Mouse (Mus musculus): ENCODE data around the gene Pcsk4. TPM values are rescaled to one million over a fixed set of nuclear protein-coding genes. Genes with fewer than 3 reads are reported as not detected.

Pcsk4 gene
- under 1 TPM; 0.78 to 0.97 TPM for total RNA-seq (2021)
- long read RNA-seq, experiment 1, partial matches to known transcripts = 1 of 1 reads
- long read RNA-seq, experiment 1, other reads (novel, unspliced or antisense) = 0 of 1 reads
- long read RNA-seq, experiment 2, partial matches to known transcripts = 0 of 1 reads
- long read RNA-seq, experiment 2, other reads (novel, unspliced or antisense) = 1 of 1 reads

DNA sequence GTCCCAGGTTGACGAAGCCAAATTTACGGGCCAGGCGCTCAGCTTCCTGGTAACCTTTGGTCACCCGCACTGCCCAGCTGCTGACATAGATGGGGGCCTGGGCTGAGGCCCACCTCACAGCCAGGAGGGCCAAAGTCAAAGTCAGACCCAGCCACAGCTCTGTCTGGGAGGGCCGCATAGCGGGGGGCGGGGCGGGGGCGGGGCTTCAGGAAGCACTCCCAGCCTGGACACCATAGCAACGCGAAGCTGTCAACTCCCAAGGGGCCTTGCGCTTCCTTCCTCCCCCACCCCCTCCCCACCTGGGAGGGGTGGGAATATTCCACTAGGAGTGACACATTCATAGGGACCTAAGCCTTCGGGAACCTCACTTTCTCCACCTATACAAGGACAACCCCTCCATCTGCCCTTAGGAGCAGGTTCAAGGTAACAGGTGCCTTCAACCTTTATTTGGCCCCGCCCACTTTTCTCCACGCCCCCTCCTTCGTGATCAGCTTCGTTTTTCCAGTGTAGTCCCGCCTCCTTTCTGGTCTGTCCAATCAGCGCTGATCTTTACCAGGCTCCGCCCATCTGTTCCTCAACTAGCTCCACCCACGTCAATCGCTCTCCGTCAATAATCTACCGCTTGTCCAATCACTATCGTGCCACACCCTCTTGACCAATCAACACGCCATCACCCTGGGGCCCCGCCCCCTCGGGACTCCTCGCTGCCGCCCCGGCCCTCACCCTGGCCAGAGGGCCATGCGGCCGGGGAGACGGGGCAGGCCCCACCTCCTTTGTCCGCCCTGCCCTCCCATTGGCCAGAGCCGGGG lies at the start of gene Pcsk4, which contains the start of gene Reep6:
Gene Pcsk4 (minus strand): TSS at position 226 of the 809 bp plus-strand sequence.
Gene Reep6 (plus strand): TSS at position 681 of the 809 bp plus-strand sequence.
- DNase-seq (ENCODE audit: low spot score) = peak; percentile 97

DNA sequence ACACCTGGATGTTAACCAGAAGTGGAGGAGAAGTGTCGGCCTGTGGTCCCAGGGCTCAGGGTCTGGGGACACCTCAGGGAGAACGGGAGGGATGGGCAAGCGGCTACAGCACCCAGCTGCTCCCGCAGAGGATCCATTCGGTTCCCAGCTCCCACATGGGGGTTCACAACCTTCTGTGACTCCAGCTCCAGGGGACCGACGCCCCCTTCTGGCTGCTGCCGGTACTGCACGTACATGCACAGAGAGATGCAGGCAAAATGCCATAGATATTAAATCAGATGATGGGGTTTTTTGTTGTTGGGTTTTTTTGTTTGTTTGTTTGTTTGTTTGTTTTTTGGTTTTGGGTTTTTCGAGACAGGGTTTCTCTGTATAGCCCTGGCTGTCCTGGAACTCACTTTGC lies 48.4 kb upstream of the Pcsk4 start:
- DNase-seq (ENCODE audit: low spot score) = no peak

DNA sequence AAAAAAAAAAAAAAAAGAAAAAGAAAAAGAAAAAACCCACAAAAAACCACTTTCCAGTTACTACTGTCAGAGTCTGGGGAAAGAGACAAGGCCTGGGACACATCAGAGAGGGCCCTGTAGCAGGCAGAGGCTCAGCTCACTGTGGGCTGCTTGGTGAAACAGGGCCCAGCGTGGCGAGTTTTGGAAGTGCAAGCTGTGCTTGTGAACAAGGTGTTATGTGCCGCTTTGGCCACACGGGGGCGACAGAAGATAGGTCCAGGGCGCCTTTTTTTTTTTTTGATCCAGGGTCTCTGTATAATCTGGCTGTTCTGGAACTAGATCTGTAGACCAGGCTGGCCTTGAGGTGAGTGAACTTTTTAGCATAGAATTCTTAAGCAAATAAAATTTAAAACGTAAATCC lies 46.9 kb upstream of the Pcsk4 start:
- DNase-seq (ENCODE audit: low spot score) = peak; percentile 92

DNA sequence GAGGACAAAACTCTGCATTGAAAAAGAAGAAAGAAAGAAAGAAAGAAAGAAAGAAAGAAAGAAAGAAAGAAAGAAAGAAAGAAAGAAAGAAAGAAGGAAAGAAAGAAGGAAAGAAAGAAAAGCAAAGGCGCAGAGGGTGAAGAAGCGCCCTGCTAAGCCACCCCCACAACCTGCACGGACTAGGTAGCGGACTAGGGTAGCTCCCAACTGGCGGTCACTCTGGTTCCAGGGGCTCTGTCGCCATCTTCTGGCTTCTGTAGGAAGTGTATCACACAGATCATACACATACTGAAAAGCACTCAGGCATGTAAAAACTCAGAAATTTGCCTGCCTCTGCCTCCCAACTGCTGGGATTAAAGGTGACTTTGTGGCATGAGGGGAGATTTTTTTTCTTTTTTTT lies 44.8 kb upstream of the Pcsk4 start:
- peak; percentile 79 for DNase-seq (ENCODE audit: low spot score)

DNA sequence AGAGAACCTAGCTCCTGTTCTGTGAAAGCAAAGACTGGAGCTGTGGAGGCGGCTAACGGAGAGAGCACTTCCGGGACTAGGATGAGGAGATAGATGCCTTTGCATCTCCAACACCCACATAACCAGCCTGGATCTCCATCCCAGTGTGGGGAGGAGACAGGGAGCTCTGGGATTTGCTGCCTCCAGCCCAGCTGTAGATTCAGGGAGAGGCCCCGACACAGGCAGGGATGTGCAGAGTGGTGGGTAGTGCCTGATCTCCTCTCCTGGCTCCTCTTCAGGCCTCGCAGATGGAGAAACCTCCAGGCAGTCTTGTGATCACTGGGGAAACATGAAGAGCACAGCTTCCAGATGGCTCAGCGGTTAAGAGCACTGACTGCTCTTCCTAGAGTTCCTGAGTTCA lies 43.4 kb upstream of the Pcsk4 start:
- no peak for DNase-seq (ENCODE audit: low spot score)

DNA sequence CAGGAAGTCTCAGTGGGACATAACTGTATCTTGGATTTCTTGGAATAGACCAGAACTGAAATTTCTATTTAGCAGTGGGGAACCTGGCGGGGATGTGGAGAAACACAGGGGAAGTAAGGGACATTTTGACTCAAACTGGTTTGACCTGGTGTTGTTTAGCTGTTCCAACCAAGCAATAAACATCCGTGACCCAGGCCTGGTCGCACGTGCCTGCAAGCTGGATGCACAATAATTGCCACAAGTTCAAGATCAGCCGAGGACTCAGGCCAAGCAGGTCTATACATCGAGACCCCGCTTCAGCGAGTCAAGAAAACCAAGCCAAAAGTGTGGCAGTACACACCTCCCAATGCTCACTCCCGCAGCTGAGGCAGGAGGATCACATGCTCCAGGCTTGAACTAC lies 42.7 kb upstream of the Pcsk4 start:
- DNase-seq (ENCODE audit: low spot score) = no peak

DNA sequence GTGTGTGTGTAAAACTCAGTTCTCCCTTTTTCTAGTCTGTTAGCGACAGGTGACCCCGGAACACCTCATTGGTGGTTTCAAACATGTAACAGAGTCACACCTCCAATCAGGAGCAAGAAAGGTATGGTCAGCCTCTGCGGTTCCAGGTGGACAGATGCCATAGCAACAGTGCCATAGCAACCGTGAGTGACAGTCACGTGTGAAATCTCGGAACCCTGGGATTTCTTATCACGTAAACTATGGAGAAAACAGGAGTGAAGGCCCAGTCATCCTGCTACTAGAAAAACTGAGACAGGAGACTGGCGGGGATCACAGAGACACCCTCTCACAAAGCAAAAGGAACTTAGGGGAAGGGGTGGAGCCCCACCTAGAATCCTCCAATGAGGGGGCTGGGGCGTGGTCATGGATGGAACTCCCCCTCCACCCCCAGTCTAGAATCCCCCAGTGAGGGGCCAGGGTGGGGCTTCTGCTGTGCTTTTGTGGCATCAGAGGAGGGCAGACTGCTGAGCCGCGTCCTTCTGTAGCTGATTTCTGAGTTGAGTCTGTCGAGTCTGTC lies 42.2 kb upstream of the Pcsk4 start:
- DNase-seq (ENCODE audit: low spot score) = no peak

DNA sequence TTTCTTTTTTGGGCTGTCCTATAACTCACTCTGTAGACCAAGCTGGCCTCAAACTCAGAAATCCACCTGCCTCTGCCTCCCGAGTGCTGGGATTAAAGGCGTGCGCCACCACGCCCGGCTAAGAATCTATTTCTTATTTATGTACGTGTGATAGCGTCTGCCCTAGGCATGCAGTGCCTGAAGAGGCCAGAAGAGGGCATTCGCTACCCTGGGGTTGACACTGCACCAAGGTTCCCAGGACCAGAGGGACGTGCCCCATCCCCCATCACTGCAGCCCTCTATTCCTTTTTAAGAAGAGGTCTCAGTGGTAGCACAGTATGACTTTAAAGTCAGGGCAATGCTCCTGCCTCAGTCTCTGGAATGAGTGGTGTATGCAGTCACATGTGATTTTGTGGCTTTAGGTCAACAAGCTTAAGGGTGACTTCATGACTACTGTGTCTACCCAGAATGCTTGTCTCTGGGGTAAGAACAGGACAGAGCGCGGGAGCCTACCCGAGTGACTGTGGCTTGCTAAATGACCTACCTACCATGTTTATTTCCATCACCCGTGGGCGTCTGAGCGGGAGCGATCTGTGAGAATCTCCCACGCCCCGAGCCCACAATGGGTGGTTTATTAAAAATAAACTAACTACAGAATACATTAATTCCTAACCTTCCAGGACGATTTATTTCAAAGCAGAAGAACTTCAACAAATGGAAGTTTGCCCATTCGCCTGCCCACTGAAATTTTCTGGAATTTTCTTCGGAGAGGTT lies 40.9 kb upstream of the Pcsk4 start:
- no peak for DNase-seq (ENCODE audit: low spot score)

DNA sequence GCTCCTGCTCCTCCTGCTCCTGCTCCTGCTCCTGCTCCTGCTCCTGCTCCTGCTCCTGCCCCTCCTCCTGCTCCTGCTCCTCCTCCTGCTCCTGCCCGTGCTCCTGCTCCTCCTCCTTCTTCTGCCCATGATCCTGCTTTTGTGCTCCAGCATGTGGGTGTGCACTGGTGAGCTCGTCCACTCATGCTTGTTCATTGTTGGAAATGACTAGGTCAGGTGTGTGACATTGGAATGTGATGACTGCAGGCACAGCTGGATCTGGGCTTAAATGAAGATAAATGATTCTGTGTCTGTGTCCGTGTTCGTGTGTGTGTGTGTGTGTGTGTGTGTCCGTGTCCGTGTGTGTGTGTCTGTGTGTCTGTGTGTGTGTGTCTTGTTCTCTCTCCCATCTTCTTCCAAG lies 39.1 kb upstream of the Pcsk4 start:
- no peak for DNase-seq (ENCODE audit: low spot score)

DNA sequence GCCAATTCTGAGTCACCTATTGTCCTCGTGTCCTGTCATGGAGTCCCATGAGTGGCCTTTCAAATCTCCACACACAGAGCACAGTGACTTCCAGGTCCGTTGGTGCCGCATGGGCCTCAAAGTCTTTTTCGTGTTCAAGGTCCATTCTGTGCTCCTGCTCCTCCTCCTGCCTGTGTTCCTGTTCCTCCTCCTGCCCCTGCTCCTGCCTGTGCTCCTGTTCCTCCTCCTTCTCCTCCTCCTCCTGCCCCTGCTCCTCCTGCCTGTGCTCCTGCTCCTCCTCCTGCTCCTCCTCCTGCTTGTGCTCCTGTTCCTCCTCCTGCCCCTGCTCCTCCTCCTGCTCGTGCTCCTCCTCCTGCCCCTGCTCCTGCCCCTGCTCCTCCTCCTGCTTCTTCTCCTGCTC lies 38.7 kb upstream of the Pcsk4 start:
- DNase-seq (ENCODE audit: low spot score) = no peak

DNA sequence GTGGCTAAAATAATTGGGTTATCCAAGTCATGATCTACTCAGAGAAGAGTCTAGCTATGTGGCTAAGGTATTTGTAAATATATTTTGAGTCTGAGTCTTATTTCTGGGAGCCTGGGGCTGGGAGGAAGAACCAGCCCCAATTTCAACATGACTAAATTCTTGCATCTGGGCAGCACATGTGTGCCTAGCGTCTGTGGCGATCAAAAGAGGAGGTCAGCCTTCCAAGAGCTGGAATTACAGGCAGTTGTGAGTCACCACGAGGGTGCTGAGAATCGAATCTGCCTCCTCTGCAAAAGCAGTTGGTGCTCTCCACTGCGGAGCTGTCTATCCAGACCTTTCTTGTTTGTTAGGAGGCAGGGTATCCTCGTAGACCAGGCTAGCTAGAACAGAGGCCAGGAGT lies 36.4 kb upstream of the Pcsk4 start:
- DNase-seq (ENCODE audit: low spot score) = no peak

DNA sequence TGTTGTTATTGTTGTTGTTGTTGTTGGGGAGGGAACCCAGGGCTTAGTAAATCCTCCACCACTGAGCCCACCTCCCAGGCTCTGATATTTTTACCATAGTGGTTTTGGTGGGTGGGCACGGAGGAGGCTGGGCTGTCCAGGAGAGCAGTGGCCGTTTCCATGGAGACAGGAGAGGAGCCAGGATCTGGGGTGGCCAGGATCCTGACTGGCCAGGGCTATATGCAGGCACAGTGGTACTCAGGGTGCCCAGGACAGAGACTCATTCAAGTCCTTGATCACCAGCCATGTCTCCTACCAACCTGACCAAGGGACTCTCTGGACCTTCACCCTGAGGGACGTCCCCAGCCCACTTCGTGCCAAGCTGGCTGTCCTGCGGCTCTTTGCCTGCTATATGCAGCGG lies 34.4 kb upstream of the Pcsk4 start:
- no peak for DNase-seq (ENCODE audit: low spot score)

DNA sequence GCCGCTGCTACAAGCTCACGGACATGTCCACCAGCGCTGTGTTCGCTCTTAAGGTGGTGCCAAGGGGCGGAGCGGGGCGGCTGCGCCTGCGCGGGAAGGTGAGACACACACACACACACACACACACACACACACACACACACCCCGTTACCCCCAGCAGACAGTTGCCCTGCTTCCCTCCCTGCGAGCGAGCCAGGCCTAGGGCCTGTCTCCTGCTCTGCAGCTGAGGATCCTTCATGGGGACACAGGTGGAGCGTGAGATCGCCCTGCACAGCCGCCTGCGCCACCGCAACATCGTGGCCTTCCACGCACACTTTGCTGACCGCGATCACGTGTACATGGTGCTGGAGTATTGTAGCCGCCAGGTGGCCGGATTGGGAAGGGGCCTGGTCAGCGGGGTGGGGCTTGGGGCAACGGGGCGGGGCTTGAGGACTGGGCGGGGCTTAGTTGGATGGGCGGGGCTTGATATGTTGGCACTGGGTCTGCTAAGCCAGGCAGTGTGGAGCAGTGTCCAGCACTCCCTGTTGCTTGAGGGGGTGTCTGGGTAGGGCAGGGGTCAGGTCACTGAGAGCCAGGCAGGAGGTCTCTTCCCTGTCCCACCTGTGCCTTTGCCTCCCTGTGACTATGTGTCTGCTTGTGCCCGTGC lies 28.8 kb upstream of the Pcsk4 start:
- no peak for DNase-seq (ENCODE audit: low spot score)

DNA sequence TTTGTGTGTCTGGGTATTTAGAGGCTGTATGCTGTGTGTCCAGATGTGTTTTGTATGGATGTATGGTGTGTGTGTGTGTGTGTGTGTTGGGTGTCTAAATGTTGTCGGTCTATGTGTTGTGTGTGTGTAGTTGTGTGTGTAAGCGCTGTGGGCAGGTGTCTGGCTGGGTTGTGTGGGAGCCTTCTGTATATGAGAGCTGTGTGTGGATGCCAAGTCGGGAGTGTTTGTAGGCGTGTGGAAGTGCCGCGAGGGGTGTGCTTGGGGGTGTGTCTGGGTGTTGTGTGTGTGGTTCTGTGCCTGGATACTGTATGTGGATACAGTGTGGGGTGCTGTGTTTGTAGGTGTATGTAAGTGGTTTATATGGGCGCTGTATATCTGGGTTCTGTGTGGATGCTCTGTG lies 28.0 kb upstream of the Pcsk4 start:
- no peak for DNase-seq (ENCODE audit: low spot score)

DNA sequence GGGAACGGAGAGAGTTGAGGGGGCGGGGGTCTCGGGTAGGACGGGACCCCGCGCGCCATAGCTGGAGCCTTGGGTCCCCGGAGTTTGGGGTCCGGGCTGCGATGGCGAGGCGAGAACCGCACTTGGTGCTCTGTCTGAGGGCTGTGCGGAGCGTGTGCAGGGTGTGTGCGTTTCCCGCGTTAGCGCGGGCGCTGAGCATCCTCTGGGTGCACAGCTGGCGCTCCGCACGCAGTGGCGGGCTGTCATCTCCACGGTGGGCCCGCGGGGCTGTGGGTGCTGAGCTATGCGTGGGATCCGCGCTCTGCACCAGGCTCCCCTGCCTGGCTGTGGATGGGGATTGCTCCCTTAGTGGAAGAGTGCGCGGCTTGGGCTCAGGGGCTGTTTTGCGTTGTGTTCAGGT lies 27.4 kb upstream of the Pcsk4 start:
- DNase-seq (ENCODE audit: low spot score) = no peak

DNA sequence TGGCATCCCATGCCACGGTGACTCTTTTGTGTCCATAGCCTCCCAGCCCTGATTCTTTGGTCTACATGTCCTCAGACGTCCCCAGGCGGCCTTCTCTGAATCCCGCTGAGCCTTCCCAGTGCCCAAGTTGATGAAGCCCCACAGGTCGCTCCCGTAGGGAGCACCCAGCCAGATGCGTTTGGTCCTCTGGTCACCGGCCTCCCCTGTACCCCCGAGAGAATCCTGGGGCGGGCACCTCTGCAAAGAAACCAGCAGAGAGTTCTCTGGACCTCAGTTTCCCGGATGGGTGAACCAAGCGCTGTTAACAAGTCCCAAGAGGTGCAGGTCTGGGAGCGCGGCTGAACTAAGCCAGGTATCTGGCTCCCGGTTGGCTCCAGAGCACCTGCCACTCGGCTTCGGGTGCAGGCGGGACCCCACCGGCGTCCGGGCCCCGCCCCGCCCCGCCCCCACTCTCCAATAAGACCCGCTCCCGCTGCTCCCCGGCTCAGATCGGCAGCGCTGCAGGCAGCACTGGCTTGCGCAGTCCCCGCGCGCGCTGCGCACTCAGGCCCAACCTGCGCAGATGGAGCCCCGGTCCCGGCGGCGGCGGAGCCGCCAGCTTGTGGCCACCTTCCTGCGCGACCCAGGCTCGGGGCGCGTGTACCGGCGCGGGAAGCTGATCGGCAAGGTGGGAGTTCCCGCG lies 26.8 kb upstream of the Pcsk4 start, which contains the start of gene Plk5:
Gene Plk5 (plus strand): TSS at position 459 of the 682 bp plus-strand sequence.
- DNase-seq (ENCODE audit: low spot score) = no peak

DNA sequence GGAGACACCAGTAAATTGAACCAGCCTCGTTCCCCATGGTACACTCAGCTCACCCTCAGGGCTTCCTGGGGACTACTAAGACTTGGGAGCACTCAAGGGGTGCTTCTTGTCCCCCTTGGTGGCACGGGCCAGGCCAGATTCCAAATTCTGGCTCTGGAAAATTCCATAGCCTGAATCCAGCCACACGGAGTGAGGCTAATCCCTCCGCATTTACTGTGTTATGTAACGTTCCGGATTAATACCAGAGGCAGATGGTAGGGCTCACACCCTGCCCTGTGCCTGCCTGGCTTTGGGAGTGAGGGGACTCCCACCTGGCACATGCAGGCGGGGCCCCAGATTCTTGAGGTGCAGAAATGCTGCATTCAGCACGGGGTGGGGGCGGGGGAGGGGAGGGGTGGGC lies 26.1 kb upstream of the Pcsk4 start:
- DNase-seq (ENCODE audit: low spot score) = no peak

DNA sequence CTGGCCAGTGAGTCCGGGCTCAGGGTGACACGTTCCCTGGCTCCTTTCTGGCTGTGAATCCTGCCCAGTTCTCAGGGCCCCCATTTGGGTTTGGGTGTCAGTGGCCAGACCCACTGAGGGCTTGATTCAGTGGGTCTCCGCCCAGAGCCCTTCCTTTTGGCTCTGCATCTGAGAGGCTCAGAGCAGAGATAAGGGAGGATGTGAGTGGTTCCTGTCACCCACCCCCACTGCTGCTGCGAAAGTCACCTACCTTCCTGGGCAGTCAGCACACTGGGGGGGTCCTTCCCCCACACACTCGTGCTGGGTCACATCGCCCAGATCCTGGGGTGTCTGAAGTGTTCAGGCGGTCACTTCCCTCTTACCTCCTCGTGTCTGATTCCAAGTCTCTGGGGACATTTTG lies 23.4 kb upstream of the Pcsk4 start:
- no peak for DNase-seq (ENCODE audit: low spot score)

DNA sequence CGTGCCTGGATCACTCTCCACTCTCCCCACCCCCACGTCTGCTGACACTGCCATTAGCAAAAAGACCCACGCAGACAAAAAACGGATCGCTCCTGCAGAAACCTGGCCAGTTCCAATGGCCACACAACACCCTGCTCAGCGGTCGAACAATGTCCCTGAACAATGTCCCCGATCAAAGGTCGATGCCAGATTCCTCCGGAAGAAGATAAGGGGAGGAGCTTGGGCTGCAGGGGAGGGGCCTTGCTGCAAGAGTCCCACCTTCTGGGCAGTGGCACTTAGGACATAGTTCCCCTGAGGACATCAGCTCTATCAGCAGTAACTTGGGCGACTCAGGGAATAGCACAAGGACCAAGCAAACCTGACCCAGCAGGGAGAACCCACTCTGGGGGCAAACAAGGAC lies 22.6 kb upstream of the Pcsk4 start:
- no peak for DNase-seq (ENCODE audit: low spot score)

DNA sequence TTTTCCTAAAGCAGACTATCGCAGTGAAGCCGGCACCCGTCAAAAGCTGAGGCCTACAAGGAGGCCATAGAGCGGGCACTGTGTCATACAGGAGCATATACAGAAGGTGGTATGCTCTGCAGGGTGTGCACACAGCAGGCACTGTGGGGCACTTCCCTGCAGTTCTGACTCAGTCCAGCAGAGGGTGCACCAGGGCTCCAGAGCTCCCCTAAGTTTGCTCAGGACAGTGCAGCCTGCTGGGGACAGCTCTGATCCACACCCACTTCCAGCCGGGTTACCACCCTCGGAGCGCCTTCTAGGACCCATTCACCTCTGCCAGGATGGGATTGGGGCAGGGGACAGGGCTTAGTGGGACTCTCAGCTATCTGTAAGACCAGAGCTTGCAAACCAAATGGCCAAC lies 21.0 kb upstream of the Pcsk4 start:
- peak; percentile 89 for DNase-seq (ENCODE audit: low spot score)

DNA sequence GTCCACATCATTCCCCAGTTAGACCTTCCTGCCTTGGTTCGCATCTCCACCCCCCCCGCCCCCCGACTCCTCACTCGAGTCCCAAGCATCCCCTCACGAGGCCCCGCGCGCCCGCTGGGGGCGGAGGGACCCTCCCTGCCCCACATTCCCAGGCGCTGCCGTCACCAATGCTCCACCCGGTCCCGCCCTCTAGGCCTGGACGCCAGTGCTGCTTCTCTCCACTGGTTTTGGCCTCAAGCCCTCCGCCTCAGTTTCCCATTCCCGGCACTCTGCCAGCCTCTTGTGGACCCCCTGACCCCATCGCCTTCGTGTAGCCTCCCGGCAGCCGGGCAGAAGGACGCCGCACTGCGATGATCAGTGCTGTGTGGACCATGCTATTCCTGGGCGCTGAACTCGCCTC lies 19.7 kb upstream of the Pcsk4 start:
- DNase-seq (ENCODE audit: low spot score) = no peak

All from gastrocnemius, adult 18-20 months (tissue).